Mouse (Mus musculus): ENCODE measurements around the gene Psap. TPM values are rescaled to one million over a fixed set of nuclear protein-coding genes. Genes with fewer than 3 reads are reported as not detected.

Psap gene
- total RNA-seq, 1 experiment = 365 TPM

DNA sequence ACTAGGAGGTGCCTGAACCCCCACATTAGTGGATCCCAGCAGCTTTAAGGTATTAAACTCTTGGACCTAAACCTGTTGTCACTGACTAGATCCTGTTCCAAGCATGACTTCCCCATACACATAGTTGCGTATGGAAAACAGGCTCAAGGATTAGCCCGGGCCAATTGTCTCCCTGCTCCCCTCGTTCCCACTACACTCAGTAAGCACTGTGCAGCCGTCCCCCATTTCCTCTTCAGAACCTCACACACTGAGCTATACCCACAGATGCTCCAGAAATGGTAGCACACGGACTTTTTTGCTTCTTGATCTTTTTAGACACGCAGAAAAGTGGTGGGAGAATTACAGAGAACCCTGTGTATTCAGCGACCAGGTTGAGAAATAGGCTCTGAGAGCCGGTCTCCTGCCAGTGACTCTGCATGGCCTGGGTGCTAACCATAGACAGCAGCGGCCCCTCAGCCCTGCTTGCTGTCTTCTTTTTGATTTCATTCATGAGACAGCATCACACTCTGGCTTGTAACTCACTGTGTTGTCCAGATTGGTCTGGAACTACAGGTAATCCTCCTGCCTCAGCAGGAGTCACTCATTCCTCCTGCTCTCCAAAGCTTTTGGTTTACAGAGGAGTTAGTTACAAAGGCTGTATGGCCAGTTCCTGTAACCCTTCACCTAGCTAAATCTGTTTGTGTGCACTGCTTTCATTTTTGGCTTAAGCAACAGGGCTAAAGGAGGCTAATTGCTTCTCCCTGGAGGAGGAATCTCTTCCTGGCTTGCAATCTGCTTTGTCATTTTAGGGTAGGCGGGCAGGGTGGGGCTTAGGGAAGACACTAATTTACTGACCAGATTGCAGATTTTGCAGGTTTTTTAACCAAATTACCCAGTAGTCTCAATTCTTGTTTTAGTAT is 4.9 kb downstream of the Psap start:
- Histone ChIP-seq H3K4me1 (ENCODE audit: control insufficient read depth in 2 of 2, insufficient read depth in 2 of 2, low read length in 2 of 2, poor library complexity in 1 of 2) (peaks cover 9 to 26% of the 10 kb centered on the region in 2 experiments; a peak in 3 of 4 replicates), H3K27ac (ENCODE audit: insufficient read depth, low read depth, low read length, poor library complexity, severe bottlenecking) (no peak overlapping the region), H3K36me3 (ENCODE audit: control insufficient read depth, insufficient read depth, low read length, poor library complexity, severe bottlenecking) (peaks cover 4% of the 10 kb centered on the region; the same call in 1 of the 2 replicates), H3K9me3 (ENCODE audit: control insufficient read depth, insufficient read depth, low read depth, low read length) (no peaks in the 10 kb centered on the region), H3K4me3 (ENCODE audit: insufficient read depth in 1 of 2, low read depth in 1 of 2, low read length in 2 of 2, poor library complexity in 1 of 2, severe bottlenecking in 1 of 2) (no peak overlapping the region), H3K9ac (ENCODE audit: insufficient read depth, low read depth, low read length, poor library complexity, severe bottlenecking) (no peak overlapping the region)
- TF ChIP-seq CHD2 (IDR thresholded peaks at IDR 0.05; ENCODE audit: low read depth, low read length) = no peak
- TF ChIP-seq HCFC1 (IDR thresholded peaks at IDR 0.05; ENCODE audit: borderline replicate concordance, insufficient read depth, low read length) = no peak
- no peak for TF ChIP-seq ZNF384 (IDR thresholded peaks at IDR 0.05; ENCODE audit: low read depth, low read length)
- TF ChIP-seq MAFK (IDR thresholded peaks at IDR 0.05; ENCODE audit: insufficient read depth, low read depth, low read length) = no peak
- TF ChIP-seq ZC3H11A (IDR thresholded peaks at IDR 0.05; ENCODE audit: borderline replicate concordance, low read depth, low read length) = no peak
- in situ Hi-C loops (cut with MboI; ENCODE audit: low sequenced_read_pairs in 2 of 2, unreplicated experiment in 2 of 2) = no loop called here
- no peak for DNase-seq (ENCODE audit: low read depth, low spot score)

DNA sequence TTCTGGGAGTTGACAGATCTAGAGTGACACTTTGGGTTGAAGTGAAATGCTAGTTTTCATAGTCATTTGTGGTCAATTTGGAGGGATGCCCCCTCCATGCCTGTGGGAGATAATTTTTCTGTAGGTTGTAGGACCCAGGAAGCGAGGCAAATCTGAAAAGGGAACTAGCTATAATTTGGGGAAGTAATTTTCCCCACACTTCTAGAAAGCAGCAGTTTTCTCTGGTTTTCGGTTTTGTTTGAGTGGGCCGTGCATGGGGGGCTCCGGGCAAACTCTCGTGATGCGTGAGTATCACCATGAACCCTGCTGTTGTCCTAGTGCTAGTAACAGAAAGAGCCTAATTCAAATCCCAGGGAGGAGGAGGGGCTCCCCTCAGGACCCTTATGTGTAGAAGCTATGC is 6.8 kb downstream of the Psap start:
- Histone ChIP-seq H3K9me3 (ENCODE audit: control insufficient read depth, insufficient read depth, low read depth, low read length) (no peaks in the 10 kb centered on the region), H3K27ac (ENCODE audit: insufficient read depth, low read depth, low read length, poor library complexity, severe bottlenecking) (no peak overlapping the region), H3K9ac (ENCODE audit: insufficient read depth, low read depth, low read length, poor library complexity, severe bottlenecking) (no peak overlapping the region), H3K36me3 (ENCODE audit: control insufficient read depth, insufficient read depth, low read length, poor library complexity, severe bottlenecking) (peaks cover 2% of the 10 kb centered on the region; the same call in 1 of the 2 replicates), H3K4me3 (ENCODE audit: insufficient read depth in 1 of 2, low read depth in 1 of 2, low read length in 2 of 2, poor library complexity in 1 of 2, severe bottlenecking in 1 of 2) (no peak overlapping the region), H3K4me1 (ENCODE audit: control insufficient read depth in 2 of 2, insufficient read depth in 2 of 2, low read length in 2 of 2, poor library complexity in 1 of 2) (peaks cover 9 to 31% of the 10 kb centered on the region in 2 experiments; a peak in 3 of 4 replicates)
- in situ Hi-C loops (cut with MboI; ENCODE audit: low sequenced_read_pairs in 2 of 2, unreplicated experiment in 2 of 2) = no loop called here
- DNase-seq (ENCODE audit: low read depth, low spot score) = no peak
- TF ChIP-seq ZC3H11A (IDR thresholded peaks at IDR 0.05; ENCODE audit: borderline replicate concordance, low read depth, low read length) = no peak
- no peak for TF ChIP-seq MAFK (IDR thresholded peaks at IDR 0.05; ENCODE audit: insufficient read depth, low read depth, low read length)
- no peak for TF ChIP-seq ZNF384 (IDR thresholded peaks at IDR 0.05; ENCODE audit: low read depth, low read length)
- no peak for TF ChIP-seq HCFC1 (IDR thresholded peaks at IDR 0.05; ENCODE audit: borderline replicate concordance, insufficient read depth, low read length)
- no peak for TF ChIP-seq CHD2 (IDR thresholded peaks at IDR 0.05; ENCODE audit: low read depth, low read length)

DNA sequence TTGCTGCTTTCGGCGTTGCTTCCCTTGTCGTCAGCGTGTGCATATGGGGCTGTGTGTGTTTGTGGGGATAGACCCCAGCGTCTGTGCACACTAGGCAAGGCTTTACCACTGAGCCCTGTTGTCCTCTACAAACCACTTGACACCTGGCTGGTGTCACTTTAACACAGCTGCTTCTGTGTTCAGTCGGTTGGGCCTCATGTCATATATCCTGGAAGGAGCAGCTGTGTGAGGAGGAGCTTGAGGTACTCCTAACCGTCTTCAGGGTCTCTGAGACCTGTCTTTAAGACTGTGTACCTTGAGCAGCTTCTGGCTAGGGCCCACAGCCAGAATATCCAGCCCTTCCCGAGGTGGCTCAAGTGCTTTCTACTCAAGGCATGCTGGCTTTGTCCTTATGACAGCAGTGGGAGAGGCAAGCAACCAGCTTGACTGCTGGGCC is 7.3 kb downstream of the Psap start:
- Histone ChIP-seq H3K36me3 (ENCODE audit: control insufficient read depth, insufficient read depth, low read length, poor library complexity, severe bottlenecking) (no peaks in the 10 kb centered on the region), H3K9me3 (ENCODE audit: control insufficient read depth, insufficient read depth, low read depth, low read length) (no peaks in the 10 kb centered on the region), H3K4me3 (ENCODE audit: insufficient read depth in 1 of 2, low read depth in 1 of 2, low read length in 2 of 2, poor library complexity in 1 of 2, severe bottlenecking in 1 of 2) (no peak overlapping the region), H3K9ac (ENCODE audit: insufficient read depth, low read depth, low read length, poor library complexity, severe bottlenecking) (no peak overlapping the region), H3K27ac (ENCODE audit: insufficient read depth, low read depth, low read length, poor library complexity, severe bottlenecking) (no peak overlapping the region), H3K4me1 (ENCODE audit: control insufficient read depth in 2 of 2, insufficient read depth in 2 of 2, low read length in 2 of 2, poor library complexity in 1 of 2) (peaks cover 9 to 30% of the 10 kb centered on the region in 2 experiments; a peak in 3 of 4 replicates)
- in situ Hi-C loops (cut with MboI; ENCODE audit: low sequenced_read_pairs in 2 of 2, unreplicated experiment in 2 of 2) = no loop called here
- TF ChIP-seq HCFC1 (IDR thresholded peaks at IDR 0.05; ENCODE audit: borderline replicate concordance, insufficient read depth, low read length) (no peak), ZNF384 (IDR thresholded peaks at IDR 0.05; ENCODE audit: low read depth, low read length) (no peak), CHD2 (IDR thresholded peaks at IDR 0.05; ENCODE audit: low read depth, low read length) (no peak), MAFK (IDR thresholded peaks at IDR 0.05; ENCODE audit: insufficient read depth, low read depth, low read length) (no peak), ZC3H11A (IDR thresholded peaks at IDR 0.05; ENCODE audit: borderline replicate concordance, low read depth, low read length) (no peak)
- no peak for DNase-seq (ENCODE audit: low read depth, low spot score)

DNA sequence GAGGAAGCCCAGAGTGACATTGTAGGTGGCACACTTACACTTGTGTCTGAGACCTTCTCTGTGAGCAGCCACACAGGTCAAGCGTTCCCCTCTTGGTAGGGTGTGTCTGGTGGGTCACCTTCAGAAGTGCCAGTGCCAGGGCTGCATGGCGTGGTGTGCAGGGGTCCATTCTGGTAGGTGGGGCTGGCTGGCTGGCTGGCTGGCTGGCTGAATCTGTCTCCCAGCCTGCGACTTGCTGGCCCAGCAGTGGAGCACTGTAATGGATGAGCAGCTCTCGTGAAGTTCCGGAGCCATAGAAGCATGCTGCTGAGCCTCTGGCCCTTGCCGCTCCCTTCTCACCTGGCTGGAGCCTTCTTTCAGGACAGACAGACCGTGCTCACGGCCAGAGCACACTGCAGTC is 7.8 kb downstream of the Psap start:
- H3K4me3 ChIP-seq (ENCODE audit: insufficient read depth in 1 of 2, low read depth in 1 of 2, low read length in 2 of 2, poor library complexity in 1 of 2, severe bottlenecking in 1 of 2) = no peak overlapping the region
- no peak for DNase-seq (ENCODE audit: low read depth, low spot score)
- TF ChIP-seq ZC3H11A (IDR thresholded peaks at IDR 0.05; ENCODE audit: borderline replicate concordance, low read depth, low read length) = no peak
- TF ChIP-seq ZNF384 (IDR thresholded peaks at IDR 0.05; ENCODE audit: low read depth, low read length) = no peak
- no peak for TF ChIP-seq MAFK (IDR thresholded peaks at IDR 0.05; ENCODE audit: insufficient read depth, low read depth, low read length)
- no peak for TF ChIP-seq CHD2 (IDR thresholded peaks at IDR 0.05; ENCODE audit: low read depth, low read length)
- no peak for TF ChIP-seq HCFC1 (IDR thresholded peaks at IDR 0.05; ENCODE audit: borderline replicate concordance, insufficient read depth, low read length)
- H3K4me1 ChIP-seq (ENCODE audit: control insufficient read depth in 2 of 2, insufficient read depth in 2 of 2, low read length in 2 of 2, poor library complexity in 1 of 2) = peaks cover 9 to 27% of the 10 kb centered on the region in 2 experiments; a peak in 3 of 4 replicates
- H3K27ac ChIP-seq (ENCODE audit: insufficient read depth, low read depth, low read length, poor library complexity, severe bottlenecking) = no peak overlapping the region
- H3K36me3 ChIP-seq (ENCODE audit: control insufficient read depth, insufficient read depth, low read length, poor library complexity, severe bottlenecking) = no peaks in the 10 kb centered on the region
- in situ Hi-C loops (cut with MboI; ENCODE audit: low sequenced_read_pairs in 2 of 2, unreplicated experiment in 2 of 2) = no loop called here
- no peaks in the 10 kb centered on the region for H3K9me3 ChIP-seq (ENCODE audit: control insufficient read depth, insufficient read depth, low read depth, low read length)
- no peak overlapping the region for H3K9ac ChIP-seq (ENCODE audit: insufficient read depth, low read depth, low read length, poor library complexity, severe bottlenecking)

All from ES-E14 (cell line).